Mouse (Mus musculus) skeletal muscle tissue, adult 2 months (tissue): ENCODE results near the gene Prss37.

ENCODE experiments used
- DNase-seq: peaks from one replicate; pipeline ENCODE4 v3.0.0-alpha.2; 2012; ENCODE audit warnings: low read depth, low spot score

The Prss37 gene

DNA sequence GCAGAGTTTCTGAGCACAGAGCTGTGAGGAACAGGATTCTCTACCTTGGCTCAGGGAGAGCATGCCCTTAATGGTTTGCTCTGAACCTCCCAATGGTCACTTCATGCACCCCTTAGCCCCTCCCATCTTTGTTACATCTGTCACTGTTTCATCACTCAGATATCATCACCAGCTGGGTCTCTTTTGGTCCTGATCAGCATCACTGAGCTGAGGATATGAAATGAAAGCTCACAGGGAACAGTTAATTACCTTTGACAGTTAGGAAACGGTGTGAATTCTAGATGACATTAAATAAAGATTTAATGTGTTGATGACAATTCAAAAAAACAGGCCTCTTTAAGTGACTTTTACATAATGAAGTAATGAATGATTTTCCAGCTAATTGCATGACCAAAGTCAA lies at the start of gene Prss37:
Prss37 (minus strand) TSS at position 101 of the 400 bp plus-strand sequence.
- DNase-seq = no peak

DNA sequence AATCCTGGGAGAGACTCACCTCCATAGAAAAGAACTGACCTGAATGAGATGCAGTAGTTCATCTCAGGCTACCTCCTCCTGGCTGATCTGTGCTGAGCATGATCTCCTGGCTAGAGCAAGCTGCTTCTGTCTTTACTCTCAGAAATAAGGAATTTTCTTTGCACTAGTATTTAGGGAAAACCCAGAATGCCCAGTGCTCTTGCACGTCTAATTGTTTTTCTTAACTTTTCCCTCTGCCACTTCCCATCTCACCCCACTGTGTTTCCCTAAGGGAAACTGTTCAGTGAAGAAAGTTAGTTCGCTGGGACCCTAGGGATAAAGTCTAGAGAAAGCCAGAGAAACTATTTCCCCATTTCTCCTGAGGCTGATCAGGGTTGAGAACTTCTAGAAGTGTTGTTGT lies 35.6 kb upstream of the Prss37 start, which contains the start of gene Olfr461:
Olfr461 (minus strand) TSS at position 101 of the 400 bp plus-strand sequence.
- DNase-seq = no peak

- DNase-seq = no peak
Measured at GRCm38 (mm10) chr6:40544690-40545089, 25.4 kb upstream of the Prss37 start.

- no peak for DNase-seq
Measured at GRCm38 (mm10) chr6:40493229-40493628, 26.1 kb downstream of the Prss37 start, which contains the start of gene Tas2r108. Gene Tas2r108, plus strand, starts transcription at chr6:40493529.

- no peak for DNase-seq
Measured at GRCm38 (mm10) chr6:40490933-40491332, 28.4 kb downstream of the Prss37 start, which contains the start of gene Tas2r137. Gene Tas2r137, plus strand, starts transcription at chr6:40491233.

DNA sequence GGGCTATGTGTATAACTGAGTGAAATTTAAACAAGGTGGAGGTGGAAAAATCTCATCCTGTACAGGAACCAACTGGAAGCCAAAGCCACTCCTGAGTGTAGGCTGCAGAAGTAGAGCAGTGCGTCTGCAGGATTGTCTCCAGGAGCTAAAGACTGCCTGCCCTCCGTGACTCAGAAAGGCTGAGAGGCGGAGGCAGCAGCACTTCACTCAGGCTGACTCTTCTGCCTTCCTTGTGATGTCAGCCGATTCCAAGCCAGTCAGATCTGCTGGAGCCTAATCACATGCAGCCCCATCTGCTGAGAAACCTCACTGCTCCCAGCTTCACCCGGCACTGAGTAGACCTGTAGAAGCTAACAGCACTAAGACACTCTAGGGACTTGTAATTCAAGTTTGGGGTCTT lies 37.0 kb downstream of the Prss37 start:
- DNase-seq = no peak

GRCm38 (mm10) chr6:40479705-40480104 lies 39.6 kb downstream of the Prss37 start:
- DNase-seq = no peak

GRCm38 (mm10) chr6:40476132-40476531 lies 43.2 kb downstream of the Prss37 start:
- no peak for DNase-seq

GRCm38 (mm10) chr6:40471720-40472010 lies 47.6 kb downstream of the Prss37 start:
- no peak for DNase-seq

DNA sequence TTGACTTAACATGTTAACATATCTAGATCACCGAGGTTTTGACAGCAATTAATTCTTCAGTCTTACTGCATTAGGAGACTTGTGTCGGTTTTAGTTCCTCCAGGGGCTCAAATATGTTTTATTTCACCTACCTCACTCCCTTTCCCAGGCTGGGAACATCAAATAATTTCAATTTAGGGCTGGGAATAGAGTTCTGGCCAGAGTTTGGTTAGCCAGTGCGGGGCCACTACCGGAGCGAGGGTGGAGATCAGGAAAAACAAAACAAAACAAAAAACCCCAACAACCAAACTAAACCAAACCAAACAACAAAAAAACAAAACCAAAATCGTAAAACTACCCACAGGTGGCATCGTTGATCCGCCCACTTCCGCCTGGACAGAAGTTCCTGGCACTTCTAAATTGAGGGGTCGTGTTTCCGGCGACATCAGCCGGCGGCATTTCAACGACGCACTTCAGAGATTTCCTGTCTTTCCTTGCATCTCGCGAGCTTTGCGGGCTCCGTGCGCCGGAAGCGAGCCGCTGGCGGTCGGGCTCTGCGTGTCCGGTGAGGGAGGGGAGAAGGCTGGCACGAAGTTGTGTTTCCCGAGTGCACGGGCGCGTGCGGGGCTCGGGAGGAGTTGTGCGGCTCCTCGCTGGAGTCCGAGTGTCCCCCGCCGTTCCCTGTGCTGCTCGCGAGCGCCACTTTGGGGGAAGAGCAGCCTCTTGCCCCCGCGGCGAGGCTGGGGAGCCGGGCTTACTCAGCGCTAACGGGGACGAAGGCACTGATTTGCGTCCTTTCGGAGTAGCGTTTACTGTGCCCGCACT lies 48.2 kb downstream of the Prss37 start, which contains the start of gene Ssbp1:
Ssbp1 (plus strand) TSS at position 437 of the 804 bp plus-strand sequence.
- peak; percentile 94 for DNase-seq

GRCm38 (mm10) chr6:40465710-40466109 lies 53.6 kb downstream of the Prss37 start:
- DNase-seq = no peak
